Mouse (Mus musculus) mammary gland, adult 2 months (tissue): ENCODE measurements around the gene 5730409E04Rik. TPM values are rescaled to one million over a fixed set of nuclear protein-coding genes. Genes with fewer than 3 reads are reported as not detected.

Experiments used
- polyA plus RNA-seq: library from polyadenylated mRNA; depleted of rRNA; stranded (reverse); fragments of >200 nt; gene quantifications from 2 replicates; pipeline ENCODE4 v1.2.3, GENCODE M21; 2012; ENCODE audit warnings: low replicate concordance; rRNA removed

The 5730409E04Rik gene
- 17.1 and 20.6 TPM in 2 replicates for polyA plus RNA-seq

DNA sequence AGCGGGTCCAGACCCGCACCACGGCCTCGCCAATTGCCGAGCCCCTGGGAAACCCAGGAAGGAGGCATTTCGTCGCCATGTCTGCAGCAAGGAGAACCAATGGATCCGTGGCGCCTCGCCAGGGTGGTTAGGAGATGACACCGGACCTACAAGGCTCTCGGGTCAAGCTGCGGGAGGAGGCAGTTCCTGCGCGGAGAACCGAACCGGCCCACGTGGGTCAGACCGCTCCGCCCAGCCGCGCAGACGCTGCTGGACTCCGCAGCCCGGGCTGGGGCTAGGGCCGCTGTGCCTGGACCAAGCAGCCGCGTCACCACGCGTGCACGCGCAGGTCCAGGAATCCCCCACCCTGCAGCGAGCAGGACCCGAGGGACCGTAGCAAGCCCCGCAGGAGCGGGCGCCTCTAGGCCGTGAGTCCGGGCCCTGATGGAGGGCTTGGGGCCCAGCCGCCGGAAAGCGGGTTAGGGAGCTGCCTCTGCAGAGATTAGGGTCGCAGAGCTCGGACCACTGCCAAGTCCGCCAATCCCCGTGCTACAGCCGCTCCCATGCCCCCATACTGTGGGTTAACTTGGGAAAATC lies at the start of gene 5730409E04Rik:
5730409E04Rik (plus strand) TSS at position 213 of the 576 bp plus-strand sequence.

Other genes with a start within 250 kb of the 5730409E04Rik start
- gene Ago3, start 180.3 kb upstream of the 5730409E04Rik start, polyA plus RNA-seq = 11.2 and 25.3 TPM in 2 replicates
- 18.7 and 20.2 TPM in 2 replicates for gene Ago1, start 141.2 kb upstream of the 5730409E04Rik start, polyA plus RNA-seq
- 1.3 and 2.4 TPM in 2 replicates for gene Ago4, start 76.3 kb upstream of the 5730409E04Rik start, polyA plus RNA-seq
- 0.22 and 0.59 TPM in 2 replicates for gene Clspn, start 52.9 kb upstream of the 5730409E04Rik start, polyA plus RNA-seq
- 174 and 310 TPM in 2 replicates for gene Psmb2, start 67.8 kb downstream of the 5730409E04Rik start, polyA plus RNA-seq
- gene Tfap2e, start 126.4 kb downstream of the 5730409E04Rik start, polyA plus RNA-seq = 0.20 and 0.23 TPM in 2 replicates
- 36.9 and 55.0 TPM in 2 replicates for gene Ncdn, start 143.6 kb downstream of the 5730409E04Rik start, polyA plus RNA-seq
- gene AU040320, start 143.7 kb downstream of the 5730409E04Rik start, polyA plus RNA-seq = 30.3 and 32.6 TPM in 2 replicates